Mouse (Mus musculus): ENCODE measurements around the gene Tbc1d16. TPM values are rescaled to one million over a fixed set of nuclear protein-coding genes. Genes with fewer than 3 reads are reported as not detected.
A peak's percentile ranks its signal among the peaks of the same experiment; 100 is the strongest.

The Tbc1d16 gene
- polyA plus RNA-seq, 1 experiment from 2014 or later, result 13.9 TPM

DNA sequence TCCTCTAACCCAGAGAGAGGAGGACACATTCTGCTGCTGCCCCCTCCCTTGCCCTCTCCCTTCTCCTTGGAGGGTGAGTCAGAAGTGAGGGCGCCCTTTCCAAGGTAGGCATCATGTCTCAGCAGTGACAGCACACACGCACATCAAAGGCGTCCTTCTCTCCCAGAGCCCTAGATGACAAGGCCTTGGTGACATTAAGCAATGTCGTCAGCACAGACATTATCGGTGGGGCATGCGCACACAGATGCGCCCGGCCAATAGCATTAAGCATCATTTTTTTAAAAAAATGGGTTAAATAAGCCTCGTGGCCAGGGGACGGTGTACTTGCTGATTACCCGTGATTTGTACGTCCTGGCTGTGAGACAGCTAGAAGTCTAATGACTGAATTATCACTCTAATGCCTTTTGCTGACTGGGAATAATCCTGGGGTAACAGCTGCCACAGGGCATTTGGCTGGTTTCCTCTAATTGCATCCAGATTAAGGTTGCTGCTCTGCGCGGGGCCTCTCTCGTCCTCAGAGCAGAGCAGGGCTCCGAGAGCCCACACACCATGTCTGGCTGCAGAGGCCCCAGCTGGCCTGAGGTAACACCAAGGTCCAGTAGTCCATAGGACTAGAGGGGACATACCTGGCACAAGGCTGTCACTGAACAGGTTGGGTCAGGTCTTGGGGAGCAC is 83.4 kb downstream of the Tbc1d16 start:
- WGBS, result 74% methylated on average over 16 of the region's 16 CpGs
- H3K36me3 ChIP-seq, result no peaks in the 10 kb centered on the region
- H3K27me3 ChIP-seq (replicated peaks), result no peaks in the 10 kb centered on the region
- no peak overlapping the region for H3K27ac ChIP-seq
- H3K9me3 ChIP-seq, result no peaks in the 10 kb centered on the region
- H3K4me1 ChIP-seq (replicated peaks), result 0 out of 2 replicates have a peak, but pooled peaks cover 5% of the 10 kb centered on the region
- H3K4me2 ChIP-seq (replicated peaks), result no peak overlapping the region; the same call in 1 of the 2 replicates
- H3K4me3 ChIP-seq (replicated peaks), result no peak overlapping the region
- ATAC-seq, result peak; percentile 20; the same call in 1 of the 2 replicates
- no peak overlapping the region for H3K9ac ChIP-seq

DNA sequence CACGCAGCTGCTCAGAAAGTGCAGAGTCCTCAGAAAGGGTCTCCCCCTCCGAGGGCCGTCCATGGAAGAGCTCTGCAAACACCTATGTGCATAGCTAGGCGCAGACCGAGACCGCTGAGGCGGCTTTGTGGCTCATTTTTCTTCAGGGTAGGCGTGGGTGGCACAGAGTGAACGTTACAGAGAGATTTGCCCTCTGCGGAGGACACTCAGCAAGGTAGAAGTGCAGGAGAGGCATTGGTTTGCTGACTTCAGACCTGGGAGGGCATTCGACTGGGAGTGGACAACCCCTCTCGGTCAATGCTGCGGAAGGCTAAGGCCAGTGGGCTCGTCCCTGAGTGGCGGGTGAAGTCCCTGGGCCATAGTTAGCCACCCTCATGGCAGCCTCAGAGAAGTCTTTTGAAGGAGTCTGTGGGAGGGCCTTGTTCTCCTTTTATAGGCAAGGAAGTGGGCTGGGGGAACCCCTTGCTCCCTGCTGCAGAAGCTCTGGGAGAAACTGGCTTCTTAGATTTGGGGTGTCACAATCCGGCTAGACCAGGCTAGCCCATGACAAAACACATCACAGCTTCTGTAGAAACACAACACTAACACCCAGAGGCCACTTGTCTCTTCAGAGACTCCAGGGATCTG is 84.8 kb downstream of the Tbc1d16 start:
- ATAC-seq, result no peak
- Histone ChIP-seq H3K4me2 (replicated peaks) (no peak overlapping the region), H3K36me3 (no peaks in the 10 kb centered on the region), H3K9me3 (no peaks in the 10 kb centered on the region), H3K4me3 (replicated peaks) (no peak overlapping the region), H3K9ac (no peak overlapping the region), H3K27me3 (replicated peaks) (no peaks in the 10 kb centered on the region), H3K27ac (no peak overlapping the region), H3K4me1 (replicated peaks) (peaks cover 10% of the 10 kb centered on the region; the same call in 1 of the 2 replicates)
- WGBS, result 85% methylated on average over 16 of the region's 16 CpGs

DNA sequence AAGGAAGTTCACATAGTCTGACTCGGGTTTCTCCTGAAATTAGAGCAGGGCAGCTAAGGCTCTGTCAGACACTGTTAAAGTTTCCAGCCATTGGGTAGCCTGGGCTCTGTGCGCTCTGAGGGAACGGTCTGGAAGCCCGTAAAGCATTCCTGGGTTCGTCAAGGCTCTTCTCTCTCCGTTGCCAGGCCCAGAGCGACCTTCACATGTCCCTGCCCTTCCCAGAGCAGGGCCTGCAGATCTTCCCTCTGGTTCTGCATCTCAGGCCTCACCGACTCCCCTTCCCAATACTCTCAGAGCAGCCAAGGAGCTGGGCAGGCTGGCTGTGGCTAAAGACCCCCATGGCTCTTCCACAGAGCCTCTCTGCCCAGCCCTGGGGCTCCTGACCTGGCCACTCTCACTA is 85.7 kb downstream of the Tbc1d16 start:
- Histone ChIP-seq H3K9me3 (no peaks in the 10 kb centered on the region), H3K4me2 (replicated peaks) (no peak overlapping the region), H3K36me3 (no peaks in the 10 kb centered on the region), H3K9ac (no peak overlapping the region), H3K27me3 (replicated peaks) (no peaks in the 10 kb centered on the region), H3K27ac (no peak overlapping the region), H3K4me1 (replicated peaks) (peaks cover 19% of the 10 kb centered on the region), H3K4me3 (replicated peaks) (no peak overlapping the region)
- WGBS, result 78% methylated on average over 8 of the region's 8 CpGs
- no peak for ATAC-seq

DNA sequence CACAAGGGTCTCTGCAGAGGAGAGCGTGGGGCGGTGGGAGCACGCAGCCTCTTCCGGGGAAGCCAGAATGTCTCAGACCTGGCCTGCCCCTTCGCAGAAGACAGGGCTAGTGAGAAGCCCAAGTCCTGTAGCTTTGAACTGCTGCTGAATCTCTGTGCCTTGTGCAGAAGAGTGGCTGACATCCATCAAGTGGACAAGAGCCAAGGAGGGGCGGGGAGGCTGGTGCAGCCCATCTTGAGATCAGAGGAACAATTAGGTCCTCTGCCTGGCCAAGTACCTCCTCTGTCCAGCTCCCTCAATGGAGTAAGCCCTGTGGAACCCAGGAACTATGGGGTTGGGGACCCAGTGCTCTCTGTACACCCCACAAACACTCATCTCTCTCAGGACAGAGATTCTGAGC is 89.3 kb downstream of the Tbc1d16 start:
- no peak overlapping the region for H3K4me2 ChIP-seq (replicated peaks)
- no peaks in the 10 kb centered on the region for H3K9me3 ChIP-seq
- no peak overlapping the region for H3K4me3 ChIP-seq (replicated peaks)
- no peak overlapping the region for H3K27ac ChIP-seq
- no peaks in the 10 kb centered on the region for H3K36me3 ChIP-seq
- WGBS, result 84% methylated on average over 6 of the region's 6 CpGs
- H3K27me3 ChIP-seq (replicated peaks), result no peaks in the 10 kb centered on the region
- H3K4me1 ChIP-seq (replicated peaks), result peaks cover 33% of the 10 kb centered on the region
- no peak for ATAC-seq
- H3K9ac ChIP-seq, result no peak overlapping the region

DNA sequence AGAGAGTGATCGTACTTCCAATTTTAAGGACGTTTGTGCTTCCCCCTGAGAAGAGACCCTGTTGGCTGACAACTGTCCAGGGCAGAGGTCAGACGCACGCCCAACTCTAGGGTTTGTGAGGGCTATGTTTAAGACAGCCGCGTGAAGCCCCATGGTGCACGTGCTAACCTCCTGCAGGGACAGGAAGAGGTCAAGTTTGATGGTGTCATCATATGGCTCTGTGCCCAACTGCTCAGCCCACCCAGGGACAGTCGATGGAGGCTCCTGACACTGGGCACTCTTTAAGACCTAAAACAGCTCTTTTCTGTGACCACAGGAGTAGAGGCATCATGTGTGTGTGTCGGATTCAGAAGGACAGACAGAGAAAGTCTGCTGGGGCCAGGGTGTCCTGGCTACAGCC is 90.1 kb downstream of the Tbc1d16 start:
- 53% methylated on average over 9 of the region's 9 CpGs for WGBS
- Histone ChIP-seq H3K27ac (no peak overlapping the region), H3K9ac (no peak overlapping the region), H3K4me1 (replicated peaks) (peaks cover 40% of the 10 kb centered on the region), H3K36me3 (no peaks in the 10 kb centered on the region), H3K4me2 (replicated peaks) (no peak overlapping the region), H3K27me3 (replicated peaks) (no peaks in the 10 kb centered on the region), H3K9me3 (no peaks in the 10 kb centered on the region), H3K4me3 (replicated peaks) (no peak overlapping the region)
- ATAC-seq, result no peak

DNA sequence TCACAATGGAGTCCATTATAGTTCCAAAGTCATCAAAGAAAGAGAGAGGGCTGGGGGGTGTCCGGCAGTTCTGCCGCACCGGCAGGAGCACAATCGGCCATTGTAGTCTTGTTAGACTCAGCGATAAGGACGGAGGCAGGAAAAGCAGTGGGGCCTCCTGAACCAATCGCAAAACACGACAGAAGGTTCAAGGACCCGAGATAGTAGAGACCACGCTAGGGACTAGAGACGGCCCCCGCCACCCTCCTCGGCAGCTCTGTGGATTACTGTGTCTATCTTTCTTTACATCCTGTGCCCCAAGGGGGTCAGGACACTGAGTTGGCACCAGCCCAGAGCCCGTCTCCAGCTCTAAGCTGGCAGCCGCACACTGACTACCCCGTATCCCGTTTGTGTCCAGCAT is 93.7 kb downstream of the Tbc1d16 start:
- H3K27ac ChIP-seq, result peak overlapping the region; percentile 74
- H3K9me3 ChIP-seq, result 0 out of 2 replicates have a peak, but pooled peaks cover 4% of the 10 kb centered on the region
- peaks cover 53% of the 10 kb centered on the region for H3K4me1 ChIP-seq (replicated peaks)
- no peaks in the 10 kb centered on the region for H3K27me3 ChIP-seq (replicated peaks)
- no peaks in the 10 kb centered on the region for H3K36me3 ChIP-seq
- WGBS, result 30% methylated on average over 17 of the region's 17 CpGs
- no peak overlapping the region for H3K9ac ChIP-seq
- H3K4me3 ChIP-seq (replicated peaks), result no peak overlapping the region
- peak; percentile 72 for ATAC-seq
- peak overlapping the region; percentile 41 for H3K4me2 ChIP-seq (replicated peaks)

DNA sequence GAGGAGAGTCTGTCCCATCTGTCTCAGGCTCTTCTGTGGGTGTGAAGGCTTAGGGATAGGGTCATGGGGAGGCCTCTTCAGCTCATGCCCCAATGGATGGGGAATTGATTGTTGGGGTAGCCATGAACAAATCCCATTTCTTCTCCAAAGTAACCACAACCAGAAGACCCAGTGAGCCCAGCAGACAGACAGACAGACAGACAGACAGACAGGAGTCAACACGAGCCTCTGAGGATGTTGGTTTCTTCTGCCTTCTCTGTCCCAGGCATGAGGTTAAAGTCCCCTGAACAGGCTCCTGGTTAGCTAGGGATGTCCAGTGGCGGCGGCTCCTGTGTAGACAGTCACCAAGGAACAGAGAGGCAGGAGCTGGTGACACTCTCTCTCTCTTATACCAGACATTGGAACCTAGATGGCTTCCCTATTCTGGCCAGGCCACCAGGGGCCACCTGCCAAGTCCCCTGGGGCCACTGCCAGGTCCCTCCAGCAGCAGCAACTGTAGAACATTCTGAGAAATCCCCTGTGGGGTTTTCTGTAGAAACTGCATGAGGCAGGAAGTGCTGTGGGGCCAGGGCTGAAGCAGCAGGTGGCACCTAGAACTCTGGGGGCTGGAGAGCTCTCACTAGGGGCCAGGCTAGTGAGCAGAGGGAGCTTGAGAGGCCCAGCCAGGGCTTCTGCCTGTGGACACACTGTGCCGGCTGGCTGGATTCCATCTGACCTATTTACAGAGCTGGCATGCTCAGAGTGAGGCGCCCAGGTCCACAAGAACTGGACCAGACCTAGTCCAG is 94.7 kb downstream of the Tbc1d16 start:
- Histone ChIP-seq H3K9ac (no peak overlapping the region; the same call in 1 of the 2 replicates), H3K4me2 (replicated peaks) (peak overlapping the region; percentile 41; the same call in 1 of the 2 replicates), H3K36me3 (no peaks in the 10 kb centered on the region), H3K9me3 (0 out of 2 replicates have a peak, but pooled peaks cover 4% of the 10 kb centered on the region), H3K27me3 (replicated peaks) (no peaks in the 10 kb centered on the region), H3K4me3 (replicated peaks) (no peak overlapping the region), H3K4me1 (replicated peaks) (peaks cover 59% of the 10 kb centered on the region), H3K27ac (peak overlapping the region; percentile 74)
- 55% methylated on average over 5 of the region's 5 CpGs for WGBS
- ATAC-seq, result peak; percentile 18; the same call in 1 of the 2 replicates

DNA sequence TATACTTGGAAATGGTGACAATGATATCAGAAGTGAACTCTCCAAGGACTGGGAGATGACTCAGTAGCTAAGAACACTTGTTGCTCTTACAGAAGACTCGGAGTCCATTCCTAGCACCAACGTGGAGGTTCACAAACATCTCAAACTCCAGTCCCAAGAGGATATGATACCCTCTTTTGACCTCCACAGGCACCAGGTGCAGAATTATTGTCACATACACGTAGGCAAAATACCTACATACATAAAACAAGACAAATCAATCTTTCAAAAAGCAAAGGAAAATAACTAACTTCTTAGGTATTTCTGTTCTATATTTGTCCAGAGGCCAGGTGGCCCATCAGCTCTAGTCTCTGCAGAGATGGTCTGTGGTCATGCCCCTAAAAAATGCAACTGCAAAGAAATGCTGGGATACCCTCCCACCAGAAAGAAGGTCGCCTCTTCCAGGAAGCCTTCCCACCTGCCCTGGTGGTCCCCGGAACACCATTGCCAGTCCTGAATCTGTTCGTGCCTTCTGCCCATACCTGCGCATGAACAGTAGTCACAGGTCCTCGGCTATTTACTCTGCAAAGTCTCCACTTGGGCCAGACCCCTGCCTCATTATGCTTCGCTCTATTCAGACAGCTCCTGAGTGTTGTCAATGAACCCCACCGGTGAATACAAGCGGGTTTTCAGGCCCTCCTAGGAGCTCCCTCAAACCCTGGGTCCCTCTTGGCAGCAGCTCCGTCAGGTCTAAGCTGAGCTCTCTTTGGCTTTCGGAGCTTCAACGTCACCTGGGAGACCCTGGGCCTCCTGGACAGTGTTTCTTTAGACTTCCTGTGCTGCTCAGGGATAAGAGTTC is 95.9 kb downstream of the Tbc1d16 start:
- Histone ChIP-seq H3K27ac (no peak overlapping the region), H3K4me1 (replicated peaks) (peaks cover 61% of the 10 kb centered on the region), H3K9me3 (0 out of 2 replicates have a peak, but pooled peaks cover 4% of the 10 kb centered on the region), H3K4me3 (replicated peaks) (no peak overlapping the region), H3K4me2 (replicated peaks) (no peak overlapping the region), H3K36me3 (no peaks in the 10 kb centered on the region), H3K9ac (no peak overlapping the region), H3K27me3 (replicated peaks) (no peaks in the 10 kb centered on the region)
- 78% methylated on average over 14 of the region's 14 CpGs for WGBS
- ATAC-seq, result no peak

DNA sequence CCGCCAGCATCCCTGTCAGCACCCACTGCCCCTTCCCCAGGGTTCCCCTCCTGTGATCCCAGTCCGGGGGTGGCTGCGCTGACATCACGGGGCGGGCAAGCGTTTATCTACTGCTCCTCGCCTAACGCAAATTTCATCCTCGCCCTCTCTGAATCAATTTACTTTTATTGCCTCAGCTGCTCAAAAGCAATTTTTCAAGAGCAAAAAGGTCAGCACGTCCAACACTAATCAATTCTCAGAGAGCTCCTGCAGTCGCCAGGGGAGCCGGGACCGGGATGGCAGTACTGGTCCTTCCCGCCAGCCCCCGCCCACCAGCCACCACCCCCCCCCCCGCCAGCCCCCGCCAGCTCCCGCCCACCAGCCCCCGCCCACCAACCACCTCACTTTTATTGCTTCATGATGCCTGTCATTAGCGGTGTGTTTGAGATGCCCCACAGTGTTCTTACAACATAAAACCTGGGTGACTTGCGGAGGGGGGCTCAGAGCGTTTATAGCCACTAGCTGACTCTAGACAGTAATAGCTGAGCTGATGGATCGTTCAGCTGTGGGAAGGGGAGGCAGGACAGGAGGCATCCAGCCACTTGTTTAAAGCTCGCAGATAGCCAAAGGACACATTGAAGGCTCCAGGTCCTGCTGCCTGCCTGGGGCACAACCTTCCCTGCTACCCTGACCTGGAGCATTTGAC is 98.1 kb downstream of the Tbc1d16 start:
- Histone ChIP-seq H3K4me3 (replicated peaks) (no peak overlapping the region; the same call in 1 of the 2 replicates), H3K4me1 (replicated peaks) (peaks cover 72% of the 10 kb centered on the region)
- WGBS, result 6% methylated on average over 24 of the region's 24 CpGs

DNA sequence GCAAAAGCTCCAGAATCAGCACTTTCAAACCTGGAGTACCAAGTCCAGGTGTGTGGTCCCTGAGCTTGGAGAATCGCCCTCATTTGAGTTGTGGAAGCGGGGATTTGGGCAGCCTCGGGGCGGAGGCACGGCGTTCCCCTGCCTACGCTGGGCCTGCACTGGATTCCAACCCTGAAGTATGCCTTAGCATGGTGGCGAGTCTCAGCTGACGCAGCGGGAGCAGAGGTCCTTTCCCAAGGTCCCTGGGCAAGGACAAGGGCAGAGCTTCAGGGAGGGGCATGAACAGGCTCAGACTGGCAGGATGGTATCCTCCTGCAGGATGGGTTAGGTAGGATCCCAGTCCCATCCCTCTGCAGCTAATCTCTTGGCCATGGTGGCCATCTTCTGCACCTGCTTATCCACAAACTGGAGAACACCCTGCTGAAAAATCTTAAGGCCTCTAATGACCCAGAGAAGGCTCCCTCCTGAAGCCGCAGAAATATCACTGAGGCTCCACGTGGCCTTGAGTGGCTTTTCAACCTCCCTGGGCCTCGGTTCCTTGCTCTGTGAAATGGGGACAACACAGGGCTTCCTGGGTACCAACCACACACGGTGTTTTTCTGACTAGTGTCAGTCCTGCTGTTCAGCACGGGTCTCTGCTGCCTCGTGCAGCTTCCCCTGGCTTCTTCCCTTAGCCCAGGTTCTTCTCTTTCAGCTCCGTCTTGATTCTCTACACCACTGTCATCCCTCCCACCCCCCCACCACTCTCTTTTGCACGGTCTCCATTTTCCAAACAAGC is 98.8 kb downstream of the Tbc1d16 start:
- Histone ChIP-seq H3K4me3 (replicated peaks) (no peak overlapping the region), H3K27ac (no peak overlapping the region), H3K36me3 (no peaks in the 10 kb centered on the region), H3K9ac (no peak overlapping the region), H3K27me3 (replicated peaks) (no peaks in the 10 kb centered on the region), H3K4me2 (replicated peaks) (peak overlapping the region; percentile 39), H3K9me3 (0 out of 2 replicates have a peak, but pooled peaks cover 4% of the 10 kb centered on the region), H3K4me1 (replicated peaks) (peaks cover 65% of the 10 kb centered on the region)
- 53% methylated on average over 18 of the region's 18 CpGs for WGBS
- no peak for ATAC-seq

More for the DNA sequence above, 98.1 kb downstream of the Tbc1d16 start:
- H3K9me3 ChIP-seq, result 0 out of 2 replicates have a peak, but pooled peaks cover 4% of the 10 kb centered on the region
- ATAC-seq, result no peak
- H3K27me3 ChIP-seq (replicated peaks), result no peaks in the 10 kb centered on the region
- H3K4me2 ChIP-seq (replicated peaks), result peak overlapping the region; percentile 39
- H3K9ac ChIP-seq, result no peak overlapping the region; the same call in 1 of the 2 replicates
- H3K27ac ChIP-seq, result no peak overlapping the region
- H3K36me3 ChIP-seq, result no peaks in the 10 kb centered on the region
